Comparison of ENCODE assay signal across 8 mouse cellular contexts in the genomic region with DNA sequence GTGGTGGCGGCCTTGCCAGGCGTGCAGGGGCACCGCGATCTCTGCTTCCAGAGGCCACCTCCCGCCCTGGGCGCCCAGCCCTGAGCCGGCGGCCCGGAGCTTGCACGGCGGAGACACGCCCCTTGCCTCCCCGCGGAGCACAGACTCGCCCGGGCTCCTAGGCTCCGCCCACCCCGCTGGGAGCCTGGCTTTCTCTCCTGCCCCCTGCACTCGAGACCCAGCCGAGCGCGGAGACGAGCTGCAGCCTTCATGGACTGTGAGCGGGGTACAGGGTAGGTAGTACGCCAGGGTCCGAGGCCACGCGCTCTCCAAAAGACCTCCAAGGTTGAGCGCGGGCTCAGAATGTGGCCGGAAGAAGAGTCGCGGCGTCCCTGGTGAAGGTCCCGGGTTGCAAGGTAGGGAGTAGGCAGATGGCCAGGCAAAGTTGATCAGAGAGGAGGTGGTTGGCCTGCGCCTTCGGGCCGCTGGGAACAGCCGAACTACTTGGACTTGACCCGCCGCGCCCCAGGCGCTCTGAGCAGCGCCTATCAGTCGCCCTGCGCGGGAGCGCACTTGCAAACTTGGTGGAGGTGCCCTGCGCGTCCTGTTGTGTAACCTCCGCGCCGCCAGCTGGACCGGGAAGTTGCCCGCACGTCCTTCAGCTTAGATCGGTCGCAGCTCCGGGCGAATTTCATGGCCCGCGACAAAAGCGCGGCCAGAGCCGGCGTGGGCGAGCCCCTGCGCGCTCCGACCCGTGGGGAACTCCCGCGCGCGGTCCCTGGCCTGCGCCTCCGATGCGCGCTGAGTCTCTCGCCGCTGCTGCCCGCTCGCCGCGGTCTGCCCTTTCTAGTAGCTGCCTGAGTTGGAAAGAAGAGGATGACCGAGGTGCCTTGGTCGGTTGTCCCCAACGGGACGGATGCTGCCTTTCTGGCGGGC. TPM values are rescaled to one million over a fixed set of nuclear protein-coding genes. Genes with fewer than 3 reads are reported as not detected.
DNase-seq lines count a peak whose midpoint lies in the region; ATAC-seq and TF ChIP-seq lines count a peak whose summit lies in the region.

A gene (plus strand): TSS at position 209 of the 915 bp plus-strand sequence.

- peaks cover 3% of the 10 kb centered on the region for H3K4me1 ChIP-seq in E14TG2a.4 (replicated peaks; ENCODE audit: low read depth, low read length)
- H3K4me1 ChIP-seq in forebrain, embryonic 11.5 days (replicated peaks; ENCODE audit: control insufficient read depth, insufficient read depth, low read length): no peaks in the 10 kb centered on the region
- peaks cover 5% of the 10 kb centered on the region for H3K4me1 ChIP-seq in heart, embryonic 16.5 days (ENCODE audit: control insufficient read depth, insufficient read depth, low read length)
- peaks cover 28% of the 10 kb centered on the region for H3K4me1 ChIP-seq in liver, embryonic 15.5 days (replicated peaks)
- H3K4me1 ChIP-seq in neural tube, embryonic 11.5 days (ENCODE audit: control insufficient read depth, insufficient read depth, low read length): peaks cover 5% of the 10 kb centered on the region; the same call in 1 of the 2 replicates
- 0 out of 2 replicates have a peak, but pooled peaks cover 4% of the 10 kb centered on the region for H3K4me1 ChIP-seq in stomach, embryonic 15.5 days

- H3K4me2 ChIP-seq in forebrain, embryonic 11.5 days (ENCODE audit: low read depth, low read length, severe bottlenecking): peak within 1 kb of the TSS; percentile 83
- H3K4me2 ChIP-seq in heart, embryonic 16.5 days (ENCODE audit: low read depth, low read length): peak within 1 kb of the TSS; percentile 91
- H3K4me2 ChIP-seq in liver, embryonic 15.5 days: peak within 1 kb of the TSS; percentile 98
- H3K4me2 ChIP-seq in neural tube, embryonic 11.5 days (ENCODE audit: low read depth): peak within 1 kb of the TSS; percentile 84
- H3K4me2 ChIP-seq in stomach, embryonic 15.5 days: peak within 1 kb of the TSS; percentile 91

- WGBS in forebrain, embryonic 11.5 days: under 1% methylated on average over 86 of the region's 90 CpGs
- WGBS in heart, embryonic 16.5 days: under 1% methylated on average over 90 of the region's 90 CpGs
- WGBS in liver, embryonic 15.5 days (ENCODE audit: insufficient replicate concordance): under 1% methylated on average over 90 of the region's 90 CpGs
- under 1% methylated on average over 90 of the region's 90 CpGs for WGBS in neural tube, embryonic 11.5 days
- under 1% methylated on average over 90 of the region's 90 CpGs for WGBS in stomach, embryonic 15.5 days

- no peak within 1 kb of the TSS for H3K27ac ChIP-seq in forebrain, embryonic 11.5 days (ENCODE audit: low read depth, low read length)
- peak within 1 kb of the TSS; percentile 30; the same call in 1 of the 2 replicates for H3K27ac ChIP-seq in heart, embryonic 16.5 days (ENCODE audit: low read length)
- H3K27ac ChIP-seq in liver, embryonic 15.5 days (replicated peaks): peak within 1 kb of the TSS; percentile 62; the same call in 1 of the 2 replicates
- no peak within 1 kb of the TSS for H3K27ac ChIP-seq in neural tube, embryonic 11.5 days (ENCODE audit: low read depth, low read length)
- H3K27ac ChIP-seq in stomach, embryonic 15.5 days: peak within 1 kb of the TSS; percentile 70

- peak; percentile 81 for DNase-seq in c-Kit-positive CD71-positive TER-119-positive erythroid progenitor cells, embryonic 14.5 days (ENCODE audit: low spot score)
- peak; percentile 92 for DNase-seq in forebrain, embryonic 11.5 days (ENCODE audit: low spot score)
- DNase-seq in kidney, postnatal 25 days: peak; percentile 91 to 95
- peak; percentile 87 for DNase-seq in neural tube, embryonic 11.5 days (ENCODE audit: low spot score)

- no peaks in the 10 kb centered on the region for H3K9me3 ChIP-seq in E14TG2a.4 (ENCODE audit: low read length)
- no peaks in the 10 kb centered on the region for H3K9me3 ChIP-seq in forebrain, embryonic 11.5 days (ENCODE audit: control insufficient read depth, low read length)
- H3K9me3 ChIP-seq in heart, embryonic 16.5 days (replicated peaks; ENCODE audit: control insufficient read depth, low read length): no peaks in the 10 kb centered on the region
- H3K9me3 ChIP-seq in liver, embryonic 15.5 days (replicated peaks): no peaks in the 10 kb centered on the region
- H3K9me3 ChIP-seq in neural tube, embryonic 11.5 days (ENCODE audit: control insufficient read depth, low read length): no peaks in the 10 kb centered on the region
- H3K9me3 ChIP-seq in stomach, embryonic 15.5 days: no peaks in the 10 kb centered on the region

- no peaks in the 10 kb centered on the region for H3K36me3 ChIP-seq in E14TG2a.4 (ENCODE audit: insufficient read depth, low read length)
- H3K36me3 ChIP-seq in forebrain, embryonic 11.5 days (ENCODE audit: control insufficient read depth, insufficient read depth, low read length): no peaks in the 10 kb centered on the region
- no peaks in the 10 kb centered on the region for H3K36me3 ChIP-seq in heart, embryonic 16.5 days (ENCODE audit: control insufficient read depth, insufficient read depth)
- no peaks in the 10 kb centered on the region for H3K36me3 ChIP-seq in liver, embryonic 15.5 days (replicated peaks)
- no peaks in the 10 kb centered on the region for H3K36me3 ChIP-seq in neural tube, embryonic 11.5 days (ENCODE audit: control insufficient read depth, insufficient read depth, low read length)
- no peaks in the 10 kb centered on the region for H3K36me3 ChIP-seq in stomach, embryonic 15.5 days

- peak within 1 kb of the TSS; percentile 58 for H3K9ac ChIP-seq in forebrain, embryonic 11.5 days (ENCODE audit: low read length)
- peak within 1 kb of the TSS; percentile 71 for H3K9ac ChIP-seq in heart, embryonic 16.5 days (ENCODE audit: low read length)
- peak within 1 kb of the TSS; percentile 67 for H3K9ac ChIP-seq in liver, embryonic 15.5 days
- H3K9ac ChIP-seq in neural tube, embryonic 11.5 days (ENCODE audit: low read length): peak within 1 kb of the TSS; percentile 63
- H3K9ac ChIP-seq in stomach, embryonic 15.5 days: peak within 1 kb of the TSS; percentile 65

- no peak for TF ChIP-seq CTCF in E14TG2a.4 (conservative IDR thresholded peaks at IDR 0.05; ENCODE audit: low read length)

- ATAC-seq in forebrain, embryonic 11.5 days (replicated peaks; ENCODE audit: low FRiP score): peak; percentile 98
- ATAC-seq in heart, embryonic 16.5 days (replicated peaks; ENCODE audit: extremely low read depth, insufficient read depth, low FRiP score): peak; percentile 99
- ATAC-seq in liver, embryonic 15.5 days (ENCODE audit: insufficient read depth): peak; percentile 98
- peak; percentile 97 for ATAC-seq in neural tube, embryonic 11.5 days (ENCODE audit: insufficient read depth, low FRiP score, low TSS enrichment)
- ATAC-seq in stomach, embryonic 15.5 days (ENCODE audit: insufficient read depth, low FRiP score, low read depth): peak; percentile 98

- H3K27me3 ChIP-seq in E14TG2a.4 (ENCODE audit: insufficient read depth, low read length): peaks cover 38% of the 10 kb centered on the region
- peaks cover 9% of the 10 kb centered on the region for H3K27me3 ChIP-seq in forebrain, embryonic 11.5 days (ENCODE audit: control insufficient read depth, insufficient read depth, low read length)
- H3K27me3 ChIP-seq in heart, embryonic 16.5 days (ENCODE audit: control insufficient read depth, insufficient read depth, low read length): peaks cover 4% of the 10 kb centered on the region; the same call in 1 of the 2 replicates
- H3K27me3 ChIP-seq in liver, embryonic 15.5 days: peaks cover 25% of the 10 kb centered on the region
- H3K27me3 ChIP-seq in neural tube, embryonic 11.5 days (ENCODE audit: control insufficient read depth, insufficient read depth, low read length): peaks cover 7% of the 10 kb centered on the region; the same call in 1 of the 2 replicates
- no peaks in the 10 kb centered on the region for H3K27me3 ChIP-seq in stomach, embryonic 15.5 days (replicated peaks)

- H3K4me3 ChIP-seq in E14TG2a.4 (replicated peaks; ENCODE audit: low read length): peak within 1 kb of the TSS; percentile 85
- H3K4me3 ChIP-seq in forebrain, embryonic 11.5 days (ENCODE audit: low read depth, low read length): peak within 1 kb of the TSS; percentile 64
- peak within 1 kb of the TSS; percentile 71 for H3K4me3 ChIP-seq in heart, embryonic 16.5 days (ENCODE audit: low read length)
- H3K4me3 ChIP-seq in liver, embryonic 15.5 days (replicated peaks): peak within 1 kb of the TSS; percentile 72
- H3K4me3 ChIP-seq in neural tube, embryonic 11.5 days (ENCODE audit: low read depth, low read length): peak within 1 kb of the TSS; percentile 59
- peak within 1 kb of the TSS; percentile 65 for H3K4me3 ChIP-seq in stomach, embryonic 15.5 days (replicated peaks)

RNA-seq across cellular contexts. Expression of the gene that starts here (rescaled TPM):
- polyA plus RNA-seq in forebrain, embryonic 11.5 days (2014; fragmentation: Nextera tagmentation; extraction: Ambion mirVana): 4.6 and 6.0 TPM in 2 replicates
- 4.3 and 4.8 TPM in 2 replicates for polyA plus RNA-seq in heart, embryonic 16.5 days (2015; fragmentation: Nextera tagmentation; extraction: Ambion mirVana)
- 4.0 and 4.6 TPM in 2 replicates for polyA plus RNA-seq in liver, embryonic 15.5 days (2015; fragmentation: Nextera tagmentation; extraction: Ambion mirVana)
- polyA plus RNA-seq in neural tube, embryonic 11.5 days (2014; fragmentation: Nextera tagmentation; extraction: Ambion mirVana): 3.8 and 3.9 TPM in 2 replicates
- polyA plus RNA-seq in stomach, embryonic 15.5 days (2015; fragmentation: Nextera tagmentation; extraction: Ambion mirVana): 12.9 and 14.8 TPM in 2 replicates

Comparison
In these comparisons a context has a peak if more than half of its experiments do, and no peak if none do; other contexts are left out.
1. H3K27ac ChIP-seq: peak in heart, embryonic 16.5 days (single experiment), liver, embryonic 15.5 days (single experiment) and stomach, embryonic 15.5 days (single experiment); none in forebrain, embryonic 11.5 days (single experiment) and neural tube, embryonic 11.5 days (single experiment).
2. Peak in every context shown above with its lines, with median percentiles within 50 percentile points of each other: H3K4me3 ChIP-seq, DNase-seq, ATAC-seq, H3K4me2 ChIP-seq and H3K9ac ChIP-seq.